Mouse (Mus musculus): ENCODE measurements around the gene Dock11.

Gene Dock11

GRCm38 (mm10) chrX:35951945-35952344, 63.3 kb downstream of the Dock11 start:
- no peak for DNase-seq

DNA sequence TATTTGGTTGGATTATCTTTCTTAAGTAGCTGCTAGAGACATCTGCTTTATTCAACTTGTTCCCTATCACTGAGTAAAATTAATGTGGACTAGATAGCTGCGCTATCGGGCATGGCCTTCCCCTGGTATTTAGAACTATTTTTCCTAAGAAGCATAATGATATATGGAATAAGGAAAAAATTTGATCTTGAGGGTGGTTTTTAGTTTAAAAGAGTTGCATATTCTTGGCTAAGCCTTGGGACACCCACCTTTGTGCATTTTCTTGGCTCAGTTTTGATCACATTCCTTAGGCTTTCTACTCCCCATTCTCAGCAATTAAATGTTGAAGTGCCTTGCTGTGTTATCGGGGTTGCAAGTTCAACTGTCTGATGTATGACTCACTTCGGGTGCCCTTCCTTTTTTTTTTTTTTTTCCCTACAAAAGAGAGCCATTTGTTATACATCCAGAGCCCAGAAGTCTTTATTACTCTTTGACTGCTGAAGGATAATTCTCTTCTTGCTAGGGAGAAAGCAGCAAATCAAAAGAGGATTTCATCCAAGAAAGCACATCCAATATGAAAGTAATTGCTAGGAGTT, 64.0 kb downstream of the Dock11 start:
- no peak for DNase-seq

- no peak for DNase-seq
Observed at GRCm38 (mm10) chrX:35956236-35956635, 67.6 kb downstream of the Dock11 start.

GRCm38 (mm10) chrX:35963087-35963486, 74.5 kb downstream of the Dock11 start:
- no peak for DNase-seq

DNA sequence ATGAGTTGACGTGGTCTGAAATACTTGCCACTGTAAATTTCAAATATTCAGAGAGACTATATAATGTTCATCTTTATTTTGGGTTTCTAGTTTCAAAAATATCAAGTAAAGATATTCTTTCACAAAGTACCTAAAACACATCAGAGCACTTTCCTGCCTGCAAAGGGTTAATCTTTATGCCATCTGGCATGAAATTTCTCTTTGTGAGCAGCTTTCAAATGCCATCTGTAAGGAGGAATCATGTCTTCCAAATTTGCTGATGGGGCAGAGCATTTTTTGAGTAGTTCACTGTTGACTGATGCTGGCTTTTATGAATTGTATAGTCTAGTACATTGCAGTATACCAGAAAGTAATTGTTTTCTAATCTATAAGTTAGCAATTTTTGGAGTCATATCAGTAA, 80.6 kb downstream of the Dock11 start:
- no peak for DNase-seq

DNA sequence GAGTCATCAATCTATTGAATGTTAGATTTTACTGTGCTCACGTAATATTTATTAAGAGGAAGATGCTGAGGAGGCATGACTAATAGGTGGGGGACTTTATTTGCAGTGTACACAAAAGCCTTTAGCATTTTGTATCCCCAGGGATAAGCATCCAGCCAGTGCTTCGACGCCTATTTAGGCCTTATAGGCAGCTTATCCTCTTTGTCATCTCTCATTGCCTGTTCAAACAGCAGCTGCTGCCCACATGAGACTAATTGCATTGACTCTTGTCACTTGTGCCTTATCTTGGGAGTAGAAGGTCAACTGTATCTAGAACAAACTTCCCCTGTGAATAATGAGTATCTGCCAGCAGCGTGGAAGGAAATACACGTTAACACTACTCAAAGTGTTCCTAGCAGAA, 88.0 kb downstream of the Dock11 start:
- no peak for DNase-seq

DNA sequence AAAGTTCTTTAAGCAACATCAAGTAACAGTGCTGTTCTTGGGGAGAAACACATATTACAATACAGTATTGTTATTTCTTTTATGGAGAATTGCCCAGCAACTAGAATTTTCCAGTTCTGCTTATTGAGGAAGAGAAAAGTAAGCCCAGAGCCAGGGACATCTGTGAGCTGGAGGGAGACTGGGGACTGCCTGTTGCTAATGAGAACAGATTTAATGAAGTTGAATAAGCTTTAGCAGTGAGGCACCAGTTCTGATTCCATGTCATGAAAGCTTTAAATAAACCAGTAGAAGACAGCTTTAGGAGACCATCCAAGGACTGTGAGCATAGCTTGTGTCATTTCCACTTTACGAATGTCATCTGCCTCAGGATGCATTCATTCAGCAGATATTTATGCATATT, 99.3 kb downstream of the Dock11 start:
- DNase-seq = no peak

DNA sequence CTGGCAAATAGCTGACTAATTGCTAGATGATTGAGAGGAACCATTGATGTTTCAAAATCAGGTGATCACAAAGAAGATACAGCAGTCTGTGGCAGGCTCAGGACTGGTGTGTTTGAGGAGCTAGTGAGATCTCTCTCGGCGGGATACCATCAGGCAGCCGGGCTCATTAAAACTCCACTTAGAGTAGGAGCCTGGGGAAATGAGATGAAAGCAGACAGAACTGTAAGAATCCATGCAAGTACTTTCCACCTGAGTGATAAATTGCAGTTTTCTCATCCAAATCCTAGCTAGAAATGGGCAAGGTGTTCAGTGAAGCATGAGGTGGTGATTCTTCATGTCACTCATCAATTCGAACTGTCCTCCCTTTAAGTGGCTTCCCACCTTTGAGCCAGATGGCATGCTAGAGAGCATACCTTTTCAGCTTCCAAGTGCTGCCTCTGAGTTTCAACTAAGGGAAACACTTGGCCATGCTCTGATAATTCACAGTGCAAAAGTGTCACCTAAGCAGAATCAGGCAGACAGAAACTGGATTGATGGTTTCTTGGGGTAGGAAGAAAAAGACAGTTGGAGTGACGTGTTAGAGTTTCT, 102.0 kb downstream of the Dock11 start:
- DNase-seq = no peak

- no peak for DNase-seq
Observed at GRCm38 (mm10) chrX:35994226-35994625, 105.6 kb downstream of the Dock11 start.

GRCm38 (mm10) chrX:35997004-35997403, 108.4 kb downstream of the Dock11 start:
- no peak for DNase-seq

- DNase-seq = no peak
Observed at GRCm38 (mm10) chrX:35997793-35998419, 109.3 kb downstream of the Dock11 start.

GRCm38 (mm10) chrX:36025651-36026050, 137.0 kb downstream of the Dock11 start:
- DNase-seq = no peak

DNA sequence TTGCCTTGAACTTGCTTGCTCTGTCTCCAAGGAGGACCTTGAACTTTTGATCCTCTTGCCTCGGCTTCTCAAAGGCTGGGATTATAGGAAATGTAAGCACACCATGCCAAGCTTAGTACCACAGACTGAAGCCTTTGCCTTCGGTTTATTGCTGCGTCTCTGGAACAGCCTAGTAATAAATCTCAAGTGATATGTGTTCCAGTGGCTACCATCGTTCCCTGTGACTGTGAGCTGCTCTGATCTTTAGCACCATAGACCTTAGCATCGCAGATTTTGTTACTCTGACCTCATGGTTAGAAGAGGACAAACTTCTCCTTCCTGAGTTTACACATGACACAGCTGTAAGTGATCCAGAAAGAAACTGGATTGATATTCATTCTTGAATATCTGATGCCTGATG, 142.5 kb downstream of the Dock11 start:
- DNase-seq = no peak

- no peak for DNase-seq
Observed at GRCm38 (mm10) chrX:36034045-36034444, 145.4 kb downstream of the Dock11 start.

GRCm38 (mm10) chrX:36045731-36046130, 157.1 kb downstream of the Dock11 start:
- DNase-seq = no peak

- no peak for DNase-seq
Observed at GRCm38 (mm10) chrX:36047451-36047850, 158.8 kb downstream of the Dock11 start.

- DNase-seq = no peak
Observed at GRCm38 (mm10) chrX:36050312-36050711, 161.7 kb downstream of the Dock11 start.

DNA sequence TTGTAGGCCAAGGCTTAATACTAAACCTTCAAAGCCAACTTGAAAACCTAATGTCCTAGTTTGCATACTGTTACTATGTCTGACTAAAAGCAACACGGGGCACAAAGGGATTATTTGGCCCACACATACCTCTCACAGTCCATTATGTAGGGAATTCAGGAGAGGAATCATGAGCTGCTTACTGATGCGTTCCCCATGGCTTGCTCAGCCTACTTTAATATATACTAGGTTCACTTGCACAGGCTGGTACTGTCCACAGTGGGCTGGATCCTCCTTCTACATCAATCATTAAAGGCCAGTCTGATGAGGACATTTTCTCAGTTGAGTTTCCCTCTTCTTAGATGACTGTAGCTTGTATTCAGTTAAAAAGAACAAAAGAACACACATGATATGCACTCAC, 185.4 kb downstream of the Dock11 start:
- no peak for DNase-seq

GRCm38 (mm10) chrX:36077164-36077563, 188.5 kb downstream of the Dock11 start:
- no peak for DNase-seq

- no peak for DNase-seq
Observed at GRCm38 (mm10) chrX:36082917-36083316, 194.3 kb downstream of the Dock11 start.

DNA sequence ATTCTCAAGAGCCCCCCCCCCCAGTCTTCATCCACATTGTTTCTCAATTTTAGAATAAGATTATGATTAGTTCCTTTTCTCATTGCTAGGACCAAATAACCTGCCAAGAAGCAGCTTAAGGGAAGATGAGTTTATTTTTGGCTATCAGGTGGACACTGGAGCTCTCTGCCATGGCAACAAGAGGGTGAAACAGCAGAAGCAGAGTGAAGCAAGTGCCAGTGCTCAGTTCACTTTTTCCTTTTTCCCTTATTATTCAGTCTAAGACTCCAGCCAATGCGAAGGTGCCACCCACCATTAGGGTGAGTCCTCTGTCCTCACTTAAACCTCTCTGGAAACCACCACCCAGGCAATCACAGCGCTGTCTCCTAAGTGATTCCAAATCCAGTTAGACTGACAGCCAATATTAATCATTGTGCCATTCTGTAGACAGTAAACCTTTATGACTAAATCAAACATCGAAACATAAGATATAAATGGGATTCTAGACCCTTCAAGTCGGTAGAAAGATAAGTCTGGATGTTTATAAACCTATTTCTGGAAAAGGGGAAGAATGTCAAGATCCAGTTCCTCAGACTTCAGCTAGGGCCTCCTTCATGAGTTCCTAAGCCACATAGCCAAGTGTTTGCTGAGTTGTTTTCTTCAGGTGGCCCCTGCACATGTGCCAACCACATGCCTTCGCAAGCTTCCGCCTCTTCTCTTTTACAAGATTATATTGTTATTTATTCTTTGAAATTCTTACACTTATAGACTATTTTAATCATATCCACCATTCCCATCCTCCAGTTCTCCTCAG, 200.0 kb downstream of the Dock11 start:
- no peak for DNase-seq

DNA sequence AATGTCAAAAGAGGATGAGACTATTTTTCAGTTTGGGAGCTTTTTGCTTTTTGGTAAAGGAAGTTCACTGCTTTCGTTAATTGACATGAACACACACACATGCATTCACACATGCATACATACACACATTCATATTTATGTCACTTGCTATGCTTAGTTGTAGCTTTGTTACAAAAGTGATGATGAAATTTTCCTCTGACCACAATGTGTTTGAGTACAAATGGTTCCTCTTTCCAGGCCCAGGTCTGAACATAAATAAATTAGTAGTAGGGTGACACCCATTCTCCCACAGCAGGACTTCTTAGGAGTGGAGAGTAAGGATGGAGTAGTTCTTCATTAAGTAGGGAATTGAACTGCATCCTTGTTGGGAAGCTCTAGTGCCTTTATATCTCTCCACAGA, 212.3 kb downstream of the Dock11 start:
- DNase-seq = no peak

- no peak for DNase-seq
Observed at GRCm38 (mm10) chrX:36101318-36101717, 212.7 kb downstream of the Dock11 start.

DNA sequence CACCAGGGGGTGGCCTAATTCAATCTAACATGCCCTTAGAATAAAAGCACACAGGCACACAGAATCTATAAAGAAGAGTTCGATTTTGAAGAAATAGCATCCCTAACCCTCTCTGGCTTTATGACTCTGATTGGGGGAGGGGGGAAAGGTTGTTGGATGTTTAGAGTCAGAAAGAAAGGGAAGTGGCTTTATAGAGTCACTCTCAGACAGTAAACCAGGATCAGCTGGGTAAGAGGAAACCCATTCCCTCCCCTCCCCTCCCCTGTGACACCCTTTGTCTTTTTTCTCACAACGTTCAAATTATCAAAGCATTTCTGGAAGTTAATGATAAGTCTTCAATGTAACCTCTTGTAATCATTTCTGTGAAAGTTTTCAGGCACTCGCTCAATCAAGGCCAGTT, 220.0 kb downstream of the Dock11 start:
- DNase-seq = no peak
